Mouse (Mus musculus) cerebral cortex, adult 2 months (tissue): ENCODE data around the gene Ankrd24.

Experiments
- WGBS: fragments of 180-500 bp; shearing (Covaris S2); methylation state at CpG from one replicate; pipeline ENCODE4 v1.1.7; 2018; 5-methylcytosine and 5-hydroxymethylcytosine counted together

Gene Ankrd24

GRCm38 (mm10) chr10:81605666-81605973 is 22.7 kb upstream of the Ankrd24 start:
- WGBS: under 1% methylated on average over 14 of the region's 14 CpGs

GRCm38 (mm10) chr10:81605974-81606751 is 22.2 kb upstream of the Ankrd24 start, which contains the start of gene BC025920:
Gene BC025920 (plus strand): TSS chr10:81606270.
- under 1% methylated on average over 39 of the region's 39 CpGs for WGBS

DNA sequence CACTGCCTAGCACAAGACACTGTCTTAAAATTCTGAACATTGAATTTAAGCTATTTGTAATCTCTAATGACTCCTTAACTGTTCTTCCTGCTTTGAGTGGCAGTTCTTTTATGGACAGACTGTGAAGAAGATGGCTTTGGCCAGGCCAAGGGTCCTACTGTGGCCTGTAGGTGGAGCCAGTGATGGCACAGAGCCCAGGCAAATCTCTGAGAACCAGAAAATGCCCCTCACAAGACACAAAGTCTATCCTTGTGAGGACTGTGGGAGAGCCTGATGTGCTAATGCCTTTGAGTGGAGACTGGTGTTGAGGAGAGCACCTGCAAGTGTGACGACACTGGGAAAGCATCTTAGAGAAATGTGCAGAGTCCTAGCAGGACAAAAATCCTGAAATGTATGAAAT is 20.0 kb upstream of the Ankrd24 start:
- 90% methylated on average over 1 of the region's 1 CpGs for WGBS

DNA sequence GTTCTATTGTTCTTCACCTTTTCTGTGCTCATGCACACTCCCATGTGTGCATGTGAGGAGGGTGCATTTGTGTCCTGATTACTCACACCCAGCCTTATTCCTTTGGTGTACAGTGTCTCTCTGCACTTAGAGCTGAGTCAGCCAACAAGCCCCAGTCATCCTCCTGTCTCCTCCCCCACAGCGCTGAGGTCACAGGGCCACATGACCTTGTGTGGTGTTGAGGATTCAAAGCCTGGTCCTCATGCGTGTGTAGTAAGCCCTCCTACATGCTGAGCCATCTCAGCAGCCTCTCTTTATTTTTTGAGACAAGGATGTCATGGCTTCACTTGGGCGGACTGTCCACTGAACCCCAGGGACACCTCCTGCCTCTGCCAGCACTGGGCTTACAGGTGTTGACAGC is 15.6 kb upstream of the Ankrd24 start:
- 71% methylated on average over 3 of the region's 3 CpGs for WGBS

- WGBS: 53% methylated on average over 6 of the region's 6 CpGs
These were observed 12.9 kb upstream of the Ankrd24 start for GRCm38 (mm10) chr10:81615486-81615885.

DNA sequence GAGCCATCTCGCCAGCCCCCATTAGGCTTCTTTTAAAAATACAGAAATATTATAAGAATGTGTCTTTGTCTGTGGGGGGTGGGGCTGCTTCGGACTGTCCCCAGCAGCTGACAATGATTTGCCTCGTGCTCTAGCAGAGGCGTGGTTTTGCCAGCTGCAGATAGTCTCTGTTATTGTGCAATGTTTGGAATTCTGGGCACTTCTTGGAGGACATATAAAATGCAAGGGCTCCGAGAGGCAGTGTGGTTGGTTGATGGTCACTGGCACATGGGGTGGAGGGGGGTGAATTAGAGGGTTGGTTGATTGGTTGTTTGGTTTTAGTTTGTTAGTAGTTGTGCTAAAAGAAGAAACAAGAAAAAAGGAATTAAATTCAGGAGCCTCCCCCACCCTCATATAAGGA is 8.4 kb upstream of the Ankrd24 start:
- WGBS: 72% methylated on average over 5 of the region's 5 CpGs

GRCm38 (mm10) chr10:81620786-81621185 is 7.6 kb upstream of the Ankrd24 start:
- 61% methylated on average over 9 of the region's 9 CpGs for WGBS

- WGBS: 64% methylated on average over 8 of the region's 8 CpGs
These were observed 4.9 kb upstream of the Ankrd24 start for GRCm38 (mm10) chr10:81623441-81623840.

GRCm38 (mm10) chr10:81626101-81626993 is 2.0 kb upstream of the Ankrd24 start:
- WGBS: 85% methylated on average over 22 of the region's 22 CpGs

- 4% methylated on average over 40 of the region's 40 CpGs for WGBS
These were observed 1.1 kb upstream of the Ankrd24 start, which contains the start of gene Sirt6 for GRCm38 (mm10) chr10:81626994-81627835. Gene Sirt6 (minus strand): TSS chr10:81627797.

GRCm38 (mm10) chr10:81627836-81628220 is 512 bp upstream of the Ankrd24 start:
- WGBS: 45% methylated on average over 7 of the region's 7 CpGs

GRCm38 (mm10) chr10:81633253-81634099 is 5.1 kb downstream of the Ankrd24 start:
- 5% methylated on average over 37 of the region's 37 CpGs for WGBS

- WGBS: 32% methylated on average over 8 of the region's 8 CpGs
These were observed 8.0 kb downstream of the Ankrd24 start for GRCm38 (mm10) chr10:81636338-81636737.

DNA sequence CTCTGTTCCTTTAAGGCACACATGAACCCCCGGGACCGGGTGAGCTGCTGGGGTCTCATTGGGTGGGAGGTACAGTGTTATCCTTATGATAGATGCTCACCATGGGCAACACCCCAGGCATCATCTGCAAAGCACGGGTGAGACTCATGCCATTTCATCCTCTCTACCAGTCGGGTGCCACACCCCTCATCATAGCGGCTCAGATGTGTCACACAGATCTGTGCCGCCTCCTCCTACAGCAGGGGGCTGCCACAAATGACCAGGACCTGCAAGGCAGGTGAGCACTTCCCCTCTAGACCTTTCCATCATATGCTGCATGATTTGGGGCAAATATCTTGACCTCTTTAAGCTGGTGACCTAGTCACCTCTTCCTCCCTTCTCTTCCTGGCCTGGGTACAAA is 9.8 kb downstream of the Ankrd24 start:
- WGBS: 78% methylated on average over 6 of the region's 6 CpGs

GRCm38 (mm10) chr10:81640825-81641224 is 12.5 kb downstream of the Ankrd24 start:
- WGBS: 52% methylated on average over 4 of the region's 4 CpGs

GRCm38 (mm10) chr10:81641566-81641965 is 13.2 kb downstream of the Ankrd24 start:
- 87% methylated on average over 2 of the region's 2 CpGs for WGBS

DNA sequence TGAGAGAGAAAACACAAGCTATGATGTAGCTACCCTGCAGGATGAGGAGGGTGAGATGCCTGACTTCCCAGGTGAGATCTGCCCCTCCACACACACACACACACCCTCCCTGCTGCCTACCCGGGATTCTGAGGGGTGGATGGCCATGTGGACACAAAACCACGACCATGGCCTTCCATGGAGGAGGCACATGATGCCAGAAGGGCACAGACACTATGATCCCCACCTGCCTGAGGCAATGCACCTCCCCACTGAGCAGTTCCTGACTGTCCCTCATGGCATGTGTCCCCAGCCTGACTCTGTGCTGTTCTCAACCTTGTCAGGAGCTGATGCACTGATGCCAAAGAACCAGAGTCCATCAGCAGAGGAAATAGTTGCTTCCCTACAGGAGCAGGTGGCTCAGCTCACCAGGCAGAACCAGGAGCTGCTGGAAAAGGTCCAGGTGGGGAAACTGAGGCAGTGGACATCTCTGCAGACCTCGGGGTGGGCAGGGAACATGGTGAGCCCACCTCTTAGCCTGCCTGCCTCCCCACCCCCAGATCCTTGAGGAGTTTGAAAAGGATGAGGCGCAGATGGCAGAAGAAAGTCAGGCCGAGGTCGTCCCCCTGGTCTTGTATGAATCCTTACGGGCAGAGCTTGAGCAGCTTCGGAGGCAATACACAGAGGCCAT is 13.8 kb downstream of the Ankrd24 start:
- 70% methylated on average over 8 of the region's 8 CpGs for WGBS

DNA sequence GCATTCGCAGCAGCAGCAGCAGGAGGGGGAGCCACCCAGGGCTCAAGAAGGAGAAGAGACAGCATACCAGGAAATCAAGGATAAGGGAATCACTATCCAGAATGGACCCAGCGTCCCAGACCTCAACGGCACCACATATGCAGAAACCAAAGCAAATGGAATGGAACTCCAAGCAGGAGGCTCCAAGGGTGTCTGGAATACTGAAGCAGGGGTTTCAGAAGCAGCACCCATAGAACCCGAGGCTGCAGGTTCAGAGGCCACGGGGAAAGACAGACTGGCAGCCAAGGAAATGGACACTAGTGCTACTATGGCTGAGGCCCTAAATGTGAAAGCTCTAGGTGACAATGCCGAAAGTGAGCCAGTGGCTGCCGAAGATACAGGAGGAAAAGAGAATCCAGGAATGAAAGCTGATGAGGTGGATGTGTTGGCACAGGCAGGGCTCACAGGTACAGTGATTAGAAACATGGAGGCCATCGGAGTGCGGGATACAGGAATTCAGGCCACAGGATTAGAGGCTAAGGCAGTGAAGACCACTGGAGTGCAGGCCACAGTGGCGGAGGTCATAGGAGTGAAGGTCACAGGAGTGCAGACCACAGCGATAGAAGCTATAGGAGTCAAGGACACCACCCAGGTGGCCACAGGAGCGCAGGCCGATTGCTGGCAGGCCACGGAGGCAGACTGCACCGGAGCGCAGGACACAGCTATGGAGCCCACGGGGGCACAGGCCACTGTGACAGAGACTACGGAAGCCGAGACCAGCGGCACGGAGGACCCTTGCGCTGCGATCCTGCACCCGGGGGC is 14.5 kb downstream of the Ankrd24 start:
- WGBS: 16% methylated on average over 24 of the region's 24 CpGs

DNA sequence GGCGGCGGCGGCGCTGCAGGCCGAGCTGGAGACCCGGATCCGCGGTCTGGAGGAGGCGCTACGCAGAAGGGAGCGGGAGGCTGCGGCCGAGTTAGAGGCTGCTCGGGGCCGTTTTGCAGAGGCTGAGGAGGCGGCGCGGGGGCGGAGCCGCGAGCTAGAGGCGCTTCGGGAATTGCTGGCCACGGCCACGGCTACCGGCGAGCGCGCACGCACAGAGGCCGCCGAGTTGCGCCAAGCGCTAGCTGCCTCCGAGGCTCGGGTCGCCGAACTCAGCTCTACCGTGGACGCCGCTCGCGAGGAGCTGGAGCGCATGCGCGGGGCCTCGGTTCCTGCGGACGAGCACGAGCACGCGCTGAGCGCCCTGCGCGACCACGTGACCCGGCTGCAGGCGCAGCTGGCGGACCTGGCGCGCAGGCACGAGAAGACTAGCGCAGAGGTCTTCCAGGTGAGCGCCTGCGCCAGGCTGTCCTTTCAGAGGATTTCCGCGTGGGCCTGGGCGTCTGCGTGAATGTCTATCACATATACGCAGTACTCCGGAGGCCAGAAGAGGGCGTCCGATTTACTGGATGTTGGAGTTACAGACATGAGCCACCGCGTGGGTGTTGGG is 15.2 kb downstream of the Ankrd24 start:
- WGBS: under 1% methylated on average over 75 of the region's 75 CpGs
